Comparison of ENCODE assay signal across 17 mouse cellular contexts in genomic region chr1:37045472-37045871, GRCm38 (mm10). TPM values are rescaled to one million over a fixed set of nuclear protein-coding genes. Genes with fewer than 3 reads are reported as not detected.
"Had no signal": no experiment of that assay in that cellular context is flagged by ENCODE, and none has a peak within 500 bp of the region (broad histone marks: within the 10 kb centered on the region; RNA-seq: fewer than 3 reads in every experiment).

No protein-coding gene starts in this region.

- H3K36me3 ChIP-seq: liver, embryonic 13.5 days; lung, embryonic 15.5 days; midbrain, embryonic 12.5 days; neural tube, embryonic 13.5 days had no signal

- ATAC-seq: liver, postnatal 0 days; midbrain, embryonic 16.5 days had no signal

- H3K9me3 ChIP-seq: liver, embryonic 13.5 days; lung, embryonic 15.5 days had no signal

- H3K27me3 ChIP-seq: liver, embryonic 13.5 days; lung, embryonic 15.5 days; megakaryocyte, embryonic 14.5 days; midbrain, embryonic 12.5 days; neural tube, embryonic 13.5 days had no signal

- H3K4me2 ChIP-seq: liver, embryonic 13.5 days; lung, embryonic 15.5 days; midbrain, embryonic 12.5 days; neural tube, embryonic 13.5 days had no signal

- H3K4me3 ChIP-seq: liver, embryonic 13.5 days; lung, embryonic 15.5 days; megakaryocyte, embryonic 14.5 days; midbrain, embryonic 12.5 days; neural tube, embryonic 13.5 days had no signal

- H3K27ac ChIP-seq: liver, embryonic 13.5 days; lung, embryonic 15.5 days; macrophage; midbrain, embryonic 12.5 days; neural tube, embryonic 13.5 days had no signal

- H3K9ac ChIP-seq: liver, embryonic 13.5 days; liver, postnatal 0 days; lung, embryonic 15.5 days; midbrain, embryonic 12.5 days; neural tube, embryonic 13.5 days had no signal

- H3K4me1 ChIP-seq: liver, embryonic 13.5 days; lung, embryonic 15.5 days; megakaryocyte, embryonic 14.5 days; midbrain, embryonic 12.5 days; neural tube, embryonic 13.5 days had no signal

- DNase-seq: kidney, postnatal 14 days; liver; liver, embryonic 13.5 days; liver, postnatal 0 days; lung, postnatal 14 days; retina, postnatal 1 day; right cerebral cortex, postnatal 4 days; spleen, adult 18-20 months; thymus, adult 18-20 months; thymus, postnatal 14 days had no signal

RNA-seq across cellular contexts. Expression of gene Vwa3b, which starts 19.1 kb away (rescaled TPM):
- polyA plus RNA-seq: kidney, embryonic 14.5 days; liver, embryonic 13.5 days; macrophage had no signal
